Mouse (Mus musculus): ENCODE results near the gene Serpinb1a.

- TF ChIP-seq POLR2A (IDR thresholded peaks at IDR 0.05; ENCODE audit: low read depth, low read length) (no peak), CTCF (IDR thresholded peaks at IDR 0.05; ENCODE audit: borderline replicate concordance, insufficient read depth, low read length) (no peak)
These were observed 9.6 kb downstream of the Serpinb1a start for GRCm38 (mm10) chr13:32841349-32841748.

Measured in embryonic fibroblast, embryonic 13.5 days (primary cell).